Mouse (Mus musculus): ENCODE measurements around the gene Gm10719. TPM values are rescaled to one million over a fixed set of nuclear protein-coding genes. Genes with fewer than 3 reads are reported as not detected.
A peak's percentile ranks its signal among the peaks of the same experiment; 100 is the strongest.
"Not testable (repeated sequence)": the region's sequence is repeated elsewhere in the genome, so short reads cannot be mapped to it uniquely, and the experiment has no call there.

Gm10719 gene
- not detected in 2 replicates for polyA plus RNA-seq (2012; rRNA removed)

GRCm38 (mm10) chr9:3017108-3017507, at the start of gene Gm10719:
Gene Gm10719, plus strand, starts transcription at chr9:3017408.
- DNase-seq (ENCODE audit: low read depth, low spot score), result not testable (repeated sequence)
- WGBS, result 71% methylated on average over 1 of the region's 9 CpGs

GRCm38 (mm10) chr9:3000445-3000972, 16.7 kb upstream of the Gm10719 start, which contains the start of gene Gm10722:
Gene Gm10722, plus strand, starts transcription at chr9:3000922.
- WGBS, result 75% methylated on average over 12 of the region's 12 CpGs
- DNase-seq (ENCODE audit: low read depth, low spot score), result peak; percentile 19

- DNase-seq (ENCODE audit: low read depth, low spot score), result not testable (repeated sequence)
- 66% methylated on average over 8 of the region's 8 CpGs for WGBS
Observed at GRCm38 (mm10) chr9:3001006-3001405, 16.2 kb upstream of the Gm10719 start.

GRCm38 (mm10) chr9:3001948-3002659, 15.1 kb upstream of the Gm10719 start:
- WGBS, result 68% methylated on average over 9 of the region's 11 CpGs

GRCm38 (mm10) chr9:3002794-3003396, 14.3 kb upstream of the Gm10719 start, which contains the start of gene Gm11168:
Gene Gm11168, plus strand, starts transcription at chr9:3003346.
- DNase-seq (ENCODE audit: low read depth, low spot score), result not testable (repeated sequence)
- WGBS, result 76% methylated on average over 6 of the region's 14 CpGs

More at GRCm38 (mm10) chr9:3001948-3002659, 15.1 kb upstream of the Gm10719 start:
- peak; percentile 1 for DNase-seq (ENCODE audit: low read depth, low spot score)

GRCm38 (mm10) chr9:3006179-3006578, 11.0 kb upstream of the Gm10719 start:
- WGBS, result 85% methylated on average over 1 of the region's 5 CpGs
- not testable (repeated sequence) for DNase-seq (ENCODE audit: low read depth, low spot score)

GRCm38 (mm10) chr9:3006636-3007035, 10.6 kb upstream of the Gm10719 start:
- 73% methylated on average over 8 of the region's 8 CpGs for WGBS
- DNase-seq (ENCODE audit: low read depth, low spot score), result not testable (repeated sequence)

GRCm38 (mm10) chr9:3007272-3007671, 9.9 kb upstream of the Gm10719 start:
- WGBS, result 81% methylated on average over 8 of the region's 9 CpGs

GRCm38 (mm10) chr9:3009331-3009730, 7.9 kb upstream of the Gm10719 start:
- WGBS, result no CpG with 5 or more reads among the region's 5 CpGs
- not testable (repeated sequence) for DNase-seq (ENCODE audit: low read depth, low spot score)

More at GRCm38 (mm10) chr9:3007272-3007671, 9.9 kb upstream of the Gm10719 start:
- DNase-seq (ENCODE audit: low read depth, low spot score), result peak; percentile 1

- WGBS, result 81% methylated on average over 3 of the region's 7 CpGs
- DNase-seq (ENCODE audit: low read depth, low spot score), result not testable (repeated sequence)
Observed at GRCm38 (mm10) chr9:3012054-3012621, 5.1 kb upstream of the Gm10719 start.

- DNase-seq (ENCODE audit: low read depth, low spot score), result not testable (repeated sequence)
- WGBS, result no CpG with 5 or more reads among the region's 11 CpGs
Observed at GRCm38 (mm10) chr9:3012733-3013279, 4.4 kb upstream of the Gm10719 start, which contains the start of gene Gm10721. Gene Gm10721, plus strand, starts transcription at chr9:3013140.

GRCm38 (mm10) chr9:3015354-3015753, 1.9 kb upstream of the Gm10719 start, which contains the start of gene Gm10720:
Gene Gm10720, plus strand, starts transcription at chr9:3015654.
- 72% methylated on average over 5 of the region's 9 CpGs for WGBS
- DNase-seq (ENCODE audit: low read depth, low spot score), result not testable (repeated sequence)

- DNase-seq (ENCODE audit: low read depth, low spot score), result not testable (repeated sequence)
- 84% methylated on average over 6 of the region's 6 CpGs for WGBS
Observed at GRCm38 (mm10) chr9:3015896-3016295, 1.3 kb upstream of the Gm10719 start.

GRCm38 (mm10) chr9:3018944-3019343, 1.7 kb downstream of the Gm10719 start:
- DNase-seq (ENCODE audit: low read depth, low spot score), result not testable (repeated sequence)
- 61% methylated on average over 9 of the region's 9 CpGs for WGBS

- not testable (repeated sequence) for DNase-seq (ENCODE audit: low read depth, low spot score)
- 81% methylated on average over 17 of the region's 19 CpGs for WGBS
Observed at GRCm38 (mm10) chr9:3019835-3020727, 2.9 kb downstream of the Gm10719 start.

GRCm38 (mm10) chr9:3022316-3023008, 5.3 kb downstream of the Gm10719 start:
- 76% methylated on average over 11 of the region's 13 CpGs for WGBS
- DNase-seq (ENCODE audit: low read depth, low spot score), result not testable (repeated sequence)

GRCm38 (mm10) chr9:3023312-3023984, 6.2 kb downstream of the Gm10719 start, which contains the start of gene Gm10718:
Gene Gm10718, plus strand, starts transcription at chr9:3023547.
- not testable (repeated sequence) for DNase-seq (ENCODE audit: low read depth, low spot score)
- WGBS, result 76% methylated on average over 12 of the region's 13 CpGs
